Mouse (Mus musculus) intestine, embryonic 16.5 days (tissue): ENCODE data around the gene Rbpj. TPM values are rescaled to one million over a fixed set of nuclear protein-coding genes. Genes with fewer than 3 reads are reported as not detected.

Experiments
- ATAC-seq: fragments of 200-750 bp; cut with Nextera tagmentation; 2 replicates; pipeline ENCODE4 v1.8.0; 2017; ENCODE audit warnings: moderate TSS enrichment, moderate library complexity
- H3K27ac ChIP-seq: fragments of 300-500 bp; sonication (generic); 2 replicates; pipeline ENCODE4 v1.5.1; 2014; ENCODE audit warnings: mild to moderate bottlenecking, low read length
- H3K27me3 ChIP-seq: fragments of 300-500 bp; sonication (generic); replicated peaks from 2 replicates; pipeline ENCODE4 v1.6.1; 2014; ENCODE audit warnings: low read length, control low read depth, mixed read lengths; ENCODE audit not compliant: control insufficient read depth, insufficient read depth
- H3K36me3 ChIP-seq: fragments of 300-500 bp; sonication (generic); 2 replicates; pipeline ENCODE4 v1.6.1; 2014; ENCODE audit warnings: low read length, control low read depth; ENCODE audit not compliant: control insufficient read depth, insufficient read depth
- H3K4me1 ChIP-seq: fragments of 300-500 bp; sonication (generic); 2 replicates; pipeline ENCODE4 v1.6.1; 2014; ENCODE audit warnings: low read length, control low read depth, mixed read lengths; ENCODE audit not compliant: control insufficient read depth, insufficient read depth
- H3K4me2 ChIP-seq: fragments of 300-500 bp; sonication (generic); 2 replicates; pipeline ENCODE4 v1.6.1; 2014; ENCODE audit warnings: low read depth, low read length, control low read depth
- H3K4me3 ChIP-seq: fragments of 300-500 bp; sonication (generic); 2 replicates; pipeline ENCODE4 v1.5.1; 2014; ENCODE audit warnings: mild to moderate bottlenecking, low read length
- H3K9ac ChIP-seq: fragments of 300-500 bp; sonication (generic); 2 replicates; pipeline ENCODE4 v1.6.1; 2014; ENCODE audit warnings: low read depth, low read length
- H3K9me3 ChIP-seq: fragments of 300-500 bp; sonication (generic); 2 replicates; pipeline ENCODE4 v1.6.1; 2016; ENCODE audit warnings: low read length, control low read depth; ENCODE audit not compliant: control insufficient read depth
- WGBS: fragments of 180-500 bp; shearing (Covaris S2); extraction: QIAGEN DNeasy Blood & Tissue Kit; methylation state at CpG from one replicate; pipeline ENCODE4 v1.1.7; 2014; 5-methylcytosine and 5-hydroxymethylcytosine counted together
- polyA plus RNA-seq: library from polyadenylated mRNA; unstranded; fragments of >200 nt; fragmentation: Nextera tagmentation; extraction: Ambion mirVana; gene quantifications from 2 replicates; pipeline ENCODE4 v1.2.1, GENCODE M21; 2015

Gene Rbpj
- polyA plus RNA-seq, 1 experiment from 2014 or later: 19.8 TPM

- H3K4me1 ChIP-seq: 0 out of 2 replicates have a peak, but pooled peaks cover 1% of the 10 kb centered on the region
- H3K4me2 ChIP-seq: no peak overlapping the region
- H3K27me3 ChIP-seq: no peaks in the 10 kb centered on the region
- H3K4me3 ChIP-seq: no peak overlapping the region
- WGBS: 85% methylated on average over 8 of the region's 8 CpGs
- no peak overlapping the region for H3K27ac ChIP-seq
- no peaks in the 10 kb centered on the region for H3K36me3 ChIP-seq
- H3K9me3 ChIP-seq: no peaks in the 10 kb centered on the region; the same call in 1 of the 2 replicates
- H3K9ac ChIP-seq: no peak overlapping the region
- ATAC-seq: no peak
Measured at GRCm38 (mm10) chr5:53517802-53518201, 51.9 kb downstream of the Rbpj start.

DNA sequence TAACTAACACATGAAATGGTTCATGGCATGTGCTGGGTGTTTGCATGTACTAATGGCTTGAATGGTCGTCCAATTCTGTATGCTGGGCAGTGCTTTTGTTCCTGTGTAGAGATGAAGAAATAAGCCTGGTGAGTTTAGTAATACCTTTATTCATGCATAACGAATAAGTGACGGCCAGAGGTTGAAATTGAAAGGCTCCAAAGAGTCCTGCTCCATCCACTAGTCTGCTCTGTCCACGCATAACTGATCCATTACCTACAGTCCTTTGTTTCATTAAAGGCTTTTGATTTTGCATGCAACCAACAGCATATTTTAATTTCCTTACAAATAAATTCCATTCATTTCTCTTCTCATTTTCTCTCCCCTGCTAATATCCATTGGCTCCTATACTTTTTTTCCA lies 53.2 kb downstream of the Rbpj start:
- 82% methylated on average over 4 of the region's 4 CpGs for WGBS
- no peak overlapping the region for H3K4me2 ChIP-seq
- H3K4me3 ChIP-seq: no peak overlapping the region
- no peaks in the 10 kb centered on the region; the same call in 1 of the 2 replicates for H3K9me3 ChIP-seq
- H3K4me1 ChIP-seq: 0 out of 2 replicates have a peak, but pooled peaks cover 4% of the 10 kb centered on the region
- no peaks in the 10 kb centered on the region for H3K36me3 ChIP-seq
- no peak for ATAC-seq
- no peak overlapping the region for H3K27ac ChIP-seq
- H3K27me3 ChIP-seq: no peaks in the 10 kb centered on the region
- no peak overlapping the region for H3K9ac ChIP-seq

GRCm38 (mm10) chr5:53519998-53520577 lies 54.1 kb downstream of the Rbpj start:
- Histone ChIP-seq H3K9ac (no peak overlapping the region), H3K9me3 (no peaks in the 10 kb centered on the region), H3K36me3 (no peaks in the 10 kb centered on the region), H3K4me1 (0 out of 2 replicates have a peak, but pooled peaks cover 4% of the 10 kb centered on the region), H3K27ac (no peak overlapping the region), H3K4me2 (no peak overlapping the region), H3K27me3 (no peaks in the 10 kb centered on the region), H3K4me3 (no peak overlapping the region)
- WGBS: 93% methylated on average over 10 of the region's 10 CpGs
- ATAC-seq: no peak

- H3K9me3 ChIP-seq: no peaks in the 10 kb centered on the region
- no peaks in the 10 kb centered on the region for H3K27me3 ChIP-seq
- H3K4me3 ChIP-seq: no peak overlapping the region
- no peak overlapping the region for H3K4me2 ChIP-seq
- 25% methylated on average over 3 of the region's 3 CpGs for WGBS
- no peak overlapping the region; the same call in 1 of the 2 replicates for H3K27ac ChIP-seq
- no peaks in the 10 kb centered on the region for H3K36me3 ChIP-seq
- no peak overlapping the region for H3K9ac ChIP-seq
- 0 out of 2 replicates have a peak, but pooled peaks cover 4% of the 10 kb centered on the region for H3K4me1 ChIP-seq
- peak; percentile 62; the same call in 1 of the 2 replicates for ATAC-seq
Measured at GRCm38 (mm10) chr5:53523046-53523445, 57.1 kb downstream of the Rbpj start.

DNA sequence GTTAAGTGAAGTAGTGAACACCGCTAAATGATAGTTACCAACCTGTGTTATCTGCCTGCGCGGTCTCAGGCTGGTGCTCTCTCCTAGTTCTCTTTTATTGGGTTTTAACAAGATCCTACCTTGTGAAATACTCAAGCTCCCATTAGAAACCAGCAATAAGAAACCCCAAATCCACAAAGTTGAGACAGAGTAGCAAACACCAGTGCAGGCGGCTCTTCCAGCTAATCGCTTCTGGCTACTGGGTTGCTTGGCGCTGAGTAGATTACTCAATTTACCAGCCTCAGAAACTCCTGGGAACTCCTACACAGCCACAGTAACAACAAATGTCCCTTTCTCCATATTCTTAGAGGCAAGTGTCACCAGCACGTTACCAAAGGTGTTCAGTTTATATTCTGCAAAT lies 58.2 kb downstream of the Rbpj start:
- no peak for ATAC-seq
- Histone ChIP-seq H3K36me3 (no peaks in the 10 kb centered on the region), H3K27ac (no peak overlapping the region), H3K4me1 (0 out of 2 replicates have a peak, but pooled peaks cover 4% of the 10 kb centered on the region), H3K9ac (no peak overlapping the region), H3K4me2 (no peak overlapping the region), H3K27me3 (no peaks in the 10 kb centered on the region), H3K4me3 (no peak overlapping the region), H3K9me3 (no peaks in the 10 kb centered on the region)
- WGBS: 91% methylated on average over 7 of the region's 7 CpGs

GRCm38 (mm10) chr5:53524831-53525230 lies 58.9 kb downstream of the Rbpj start:
- WGBS: 71% methylated on average over 5 of the region's 5 CpGs
- H3K4me2 ChIP-seq: no peak overlapping the region
- H3K27me3 ChIP-seq: no peaks in the 10 kb centered on the region
- no peaks in the 10 kb centered on the region for H3K9me3 ChIP-seq
- H3K4me1 ChIP-seq: 0 out of 2 replicates have a peak, but pooled peaks cover 4% of the 10 kb centered on the region
- no peak overlapping the region for H3K27ac ChIP-seq
- H3K4me3 ChIP-seq: no peak overlapping the region
- ATAC-seq: no peak
- H3K36me3 ChIP-seq: no peaks in the 10 kb centered on the region
- H3K9ac ChIP-seq: no peak overlapping the region

GRCm38 (mm10) chr5:53525305-53526069 lies 59.5 kb downstream of the Rbpj start:
- H3K36me3 ChIP-seq: no peaks in the 10 kb centered on the region
- H3K9me3 ChIP-seq: no peaks in the 10 kb centered on the region
- no peak overlapping the region for H3K9ac ChIP-seq
- 0 out of 2 replicates have a peak, but pooled peaks cover 4% of the 10 kb centered on the region for H3K4me1 ChIP-seq
- WGBS: 64% methylated on average over 20 of the region's 20 CpGs
- no peak overlapping the region for H3K4me2 ChIP-seq
- no peak for ATAC-seq
- no peak overlapping the region for H3K4me3 ChIP-seq
- no peak overlapping the region for H3K27ac ChIP-seq
- H3K27me3 ChIP-seq: no peaks in the 10 kb centered on the region

DNA sequence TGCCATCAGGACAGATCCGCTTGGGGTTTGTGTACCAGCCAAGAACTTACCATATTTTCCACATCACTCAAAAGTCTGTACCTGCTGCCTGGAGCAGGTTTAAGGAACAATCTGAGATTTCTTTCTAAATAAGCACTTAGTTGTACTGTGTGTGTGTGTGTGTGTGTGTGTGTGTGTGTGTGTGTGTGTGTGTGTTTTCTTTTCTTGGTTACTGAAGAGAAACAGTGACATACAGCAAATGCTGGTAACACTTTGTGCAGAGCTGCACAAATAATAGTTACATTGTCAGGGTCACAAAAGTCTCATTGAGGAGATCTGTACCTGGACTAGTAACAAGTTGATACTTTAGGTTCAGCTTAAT lies 60.1 kb downstream of the Rbpj start:
- H3K27ac ChIP-seq: no peak overlapping the region
- H3K36me3 ChIP-seq: no peaks in the 10 kb centered on the region
- H3K4me1 ChIP-seq: 0 out of 2 replicates have a peak, but pooled peaks cover 4% of the 10 kb centered on the region
- no peak for ATAC-seq
- WGBS: 60% methylated on average over 1 of the region's 1 CpGs
- H3K9ac ChIP-seq: no peak overlapping the region
- no peaks in the 10 kb centered on the region for H3K27me3 ChIP-seq
- no peak overlapping the region for H3K4me2 ChIP-seq
- no peak overlapping the region for H3K4me3 ChIP-seq
- no peaks in the 10 kb centered on the region for H3K9me3 ChIP-seq

DNA sequence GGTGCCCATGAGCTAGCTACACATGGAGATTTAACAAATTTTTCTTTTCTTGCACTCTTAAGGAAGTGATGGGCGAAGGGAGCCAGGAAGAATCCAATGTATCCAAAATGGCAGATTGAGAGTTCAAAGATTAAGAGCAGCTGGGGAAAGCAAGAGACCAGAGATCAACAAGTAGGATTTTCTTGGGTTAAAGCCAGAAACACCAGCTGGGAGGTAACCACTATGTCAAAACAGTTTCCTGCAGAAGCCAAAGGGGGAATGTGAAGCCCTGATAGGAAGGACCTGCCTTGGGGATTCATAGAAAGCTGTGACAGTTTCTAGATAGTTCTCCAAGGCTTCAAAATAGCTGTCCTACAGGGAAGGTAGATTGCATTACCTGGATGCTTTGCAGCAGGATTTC lies 63.9 kb downstream of the Rbpj start:
- ATAC-seq: no peak
- Histone ChIP-seq H3K4me2 (no peak overlapping the region), H3K4me1 (no peaks in the 10 kb centered on the region), H3K36me3 (no peaks in the 10 kb centered on the region), H3K27me3 (no peaks in the 10 kb centered on the region), H3K9me3 (no peaks in the 10 kb centered on the region), H3K27ac (no peak overlapping the region), H3K9ac (no peak overlapping the region), H3K4me3 (no peak overlapping the region)
- WGBS: 63% methylated on average over 1 of the region's 1 CpGs
